Mouse (Mus musculus): Measurements from ENCODE around the gene Kctd5. TPM values are rescaled to one million over a fixed set of nuclear protein-coding genes. Genes with fewer than 3 reads are reported as not detected.
"Not testable (repeated sequence)": the region's sequence is repeated elsewhere in the genome, so short reads cannot be mapped to it uniquely, and the experiment has no call there.

Kctd5 gene
- polyA plus RNA-seq (2012; rRNA removed): 83.5 and 85.7 TPM in 2 replicates

DNA sequence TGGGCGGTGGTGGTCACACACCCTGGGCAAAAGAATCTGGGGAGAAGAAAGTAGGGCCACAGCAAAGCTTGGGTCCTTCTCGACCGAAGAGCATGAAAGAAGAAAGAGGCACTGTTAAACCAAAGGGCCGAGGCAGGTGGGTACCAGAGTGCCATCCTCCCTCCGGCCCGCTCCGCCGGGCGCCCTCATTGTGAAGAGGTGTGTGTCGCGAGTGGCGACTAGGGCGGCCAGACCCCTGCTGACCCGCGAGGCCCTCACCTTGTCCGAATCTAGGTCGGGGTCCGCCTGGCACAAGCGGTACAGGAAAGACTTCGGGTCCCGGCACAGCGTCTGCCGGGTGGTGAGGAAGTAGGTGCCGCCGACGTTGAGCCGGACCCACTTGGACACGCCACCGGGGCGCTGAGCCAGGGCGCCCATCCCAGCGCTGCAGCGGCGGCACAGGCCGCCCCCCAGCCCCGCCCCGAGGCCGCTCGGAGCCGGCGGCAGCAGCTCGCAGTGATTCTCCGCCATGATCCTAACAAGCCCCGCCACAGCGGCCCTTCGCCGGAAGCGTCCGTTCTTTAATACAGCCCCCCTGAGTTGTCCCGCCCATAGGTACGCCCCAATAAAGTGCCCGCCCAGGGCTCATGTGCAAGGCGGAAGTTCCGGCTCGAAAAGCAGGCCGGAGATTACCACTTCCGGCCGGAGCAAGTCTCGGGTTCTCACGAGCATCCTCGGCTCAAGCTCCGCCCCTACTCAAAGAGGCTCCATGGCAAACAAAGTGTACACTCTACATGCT, at the start of gene Kctd5:
Gene Kctd5 (minus strand): TSS at position 567 of the 778 bp plus-strand sequence.
- under 1% methylated on average over 62 of the region's 62 CpGs for WGBS
- peak; percentile 83 for DNase-seq (ENCODE audit: low read depth, low spot score)

DNA sequence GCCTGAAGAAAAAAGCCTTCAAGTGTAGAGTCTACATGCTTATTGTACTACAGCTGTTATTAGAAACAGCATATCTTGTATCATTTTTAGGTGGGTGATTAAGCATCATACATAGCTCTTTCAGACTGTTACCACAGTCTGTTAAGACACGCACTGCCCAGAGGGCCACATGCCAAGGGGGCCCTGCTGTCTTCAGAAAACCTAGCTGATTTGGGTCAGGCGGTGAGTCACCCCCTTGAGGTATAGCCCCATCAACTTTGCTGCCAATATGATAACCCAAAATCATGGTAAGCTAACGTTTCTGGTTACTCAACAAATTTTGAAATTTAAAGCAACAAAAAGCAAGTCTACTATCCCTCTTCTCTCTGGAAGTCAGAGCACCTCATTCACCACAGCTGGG, 46.2 kb upstream of the Kctd5 start:
- no peak for DNase-seq (ENCODE audit: low read depth, low spot score)
- WGBS: 72% methylated on average over 3 of the region's 3 CpGs

DNA sequence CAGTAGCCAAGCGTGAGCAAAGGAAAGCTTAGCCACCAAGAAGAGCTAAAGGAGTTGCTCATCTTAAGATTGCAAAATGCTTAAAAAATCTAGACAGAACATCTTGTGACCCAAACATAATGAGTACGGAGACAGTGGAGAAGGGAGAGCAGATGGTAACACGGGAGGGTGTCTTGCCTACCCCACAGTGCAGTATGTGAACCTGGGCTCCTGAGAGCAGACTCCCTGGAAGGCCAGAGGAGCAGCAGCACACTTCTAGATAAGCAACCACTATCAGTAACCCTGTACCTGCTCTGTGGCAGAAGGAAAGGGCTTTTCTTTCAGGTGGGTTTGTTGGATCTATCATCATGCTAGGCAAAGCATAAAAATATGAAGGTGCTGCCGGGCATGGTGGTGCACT, 39.7 kb upstream of the Kctd5 start:
- DNase-seq (ENCODE audit: low read depth, low spot score): no peak
- 79% methylated on average over 4 of the region's 4 CpGs for WGBS

DNA sequence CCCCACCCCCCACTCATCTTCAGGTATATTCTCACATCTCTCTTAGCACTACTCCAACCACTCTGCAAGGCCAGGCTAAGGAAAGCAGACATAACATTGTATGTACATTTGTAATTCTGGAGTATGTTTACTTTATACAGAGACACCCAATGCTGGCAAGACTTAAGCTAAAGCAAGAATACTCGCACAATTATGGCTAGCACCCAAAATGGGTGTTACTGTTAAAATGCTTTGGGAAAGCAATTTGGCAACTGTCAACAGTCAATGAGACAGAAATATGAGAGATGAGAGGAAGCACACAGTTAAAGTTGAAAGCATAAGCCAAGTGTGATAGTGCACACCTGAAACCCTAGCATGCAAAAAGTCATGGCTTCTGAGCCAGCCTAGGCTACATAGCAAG, 38.0 kb upstream of the Kctd5 start:
- DNase-seq (ENCODE audit: low read depth, low spot score): no peak
- WGBS: 24% methylated on average over 1 of the region's 1 CpGs

DNA sequence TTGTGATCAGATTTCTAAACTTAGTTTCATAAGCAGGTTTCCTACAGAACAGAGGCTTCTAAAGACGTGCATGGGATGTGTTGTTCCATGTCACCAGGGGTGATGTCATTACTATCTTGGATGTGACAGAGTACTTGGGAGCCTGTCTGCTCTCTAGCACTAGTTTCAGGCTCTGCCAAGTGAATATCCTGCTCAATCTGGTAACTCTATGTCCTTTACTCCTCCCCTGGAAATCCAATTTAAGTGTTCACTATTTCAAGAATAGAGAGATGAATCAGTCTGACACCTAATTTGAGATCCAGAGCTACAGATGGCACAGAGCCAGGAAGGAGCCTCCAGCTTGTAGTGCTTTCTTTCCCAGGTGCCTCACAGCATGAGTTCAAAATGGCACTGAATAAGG, 35.6 kb upstream of the Kctd5 start:
- no peak for DNase-seq (ENCODE audit: low read depth, low spot score)
- WGBS: 68% methylated on average over 1 of the region's 1 CpGs

DNA sequence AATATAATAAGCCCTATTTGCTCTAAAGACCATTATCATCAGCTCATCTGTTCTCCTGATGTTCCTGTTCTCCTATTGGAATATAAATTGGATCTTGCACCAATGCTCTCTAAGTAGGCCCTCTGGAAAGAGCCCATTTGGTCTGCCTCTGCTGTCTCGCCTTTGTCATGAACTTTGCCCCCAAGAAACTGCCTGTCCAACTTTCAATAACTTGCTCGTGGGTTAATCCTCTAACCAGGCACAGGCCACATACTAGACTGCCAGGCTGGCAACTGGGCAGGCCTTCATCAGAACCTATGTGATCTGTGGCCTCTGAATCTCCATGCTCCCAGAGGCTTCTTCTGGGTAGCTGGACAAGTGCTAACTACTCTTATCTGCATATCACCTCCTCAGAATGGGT, 31.8 kb upstream of the Kctd5 start:
- no peak for DNase-seq (ENCODE audit: low read depth, low spot score)
- WGBS: 61% methylated on average over 2 of the region's 2 CpGs

DNA sequence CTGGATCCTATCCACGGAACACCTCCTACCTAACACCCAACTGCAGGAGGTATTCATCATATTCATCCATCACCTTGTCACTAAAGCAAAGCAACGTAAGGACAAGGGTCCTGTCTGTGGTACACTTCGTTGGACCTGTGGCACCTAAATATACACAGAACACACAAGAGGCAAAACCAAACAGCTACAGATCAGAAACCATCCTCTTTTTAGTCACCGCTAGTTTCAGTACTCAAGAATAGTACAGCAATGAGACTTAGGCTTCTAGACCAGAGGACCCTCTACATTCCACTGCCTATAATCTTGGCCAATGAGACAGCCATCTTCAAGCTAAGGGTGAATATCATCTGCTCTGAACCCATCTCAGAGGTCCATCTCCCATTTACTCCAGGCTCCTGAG, 25.1 kb upstream of the Kctd5 start:
- no peak for DNase-seq (ENCODE audit: low read depth, low spot score)
- 97% methylated on average over 4 of the region's 4 CpGs for WGBS

DNA sequence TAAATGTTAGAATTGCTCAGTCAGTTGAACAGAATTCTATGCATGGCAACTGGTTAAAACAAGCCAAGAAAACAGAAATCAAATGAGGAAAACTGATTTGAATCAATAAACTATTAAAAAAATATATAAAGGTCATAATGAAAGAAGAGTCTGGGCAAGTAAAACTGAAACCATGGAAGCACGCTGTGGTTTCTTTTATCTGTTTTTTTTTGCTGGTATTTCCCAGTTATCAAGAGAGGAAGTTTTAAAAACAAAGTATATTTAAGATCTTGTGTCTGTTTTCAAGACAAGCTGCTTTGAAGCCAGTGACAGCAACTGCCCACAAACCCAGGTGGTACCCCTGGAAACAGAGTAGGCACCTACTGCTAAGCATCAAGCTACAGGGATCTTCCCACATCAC, 17.3 kb upstream of the Kctd5 start:
- WGBS: 93% methylated on average over 1 of the region's 1 CpGs
- no peak for DNase-seq (ENCODE audit: low read depth, low spot score)

DNA sequence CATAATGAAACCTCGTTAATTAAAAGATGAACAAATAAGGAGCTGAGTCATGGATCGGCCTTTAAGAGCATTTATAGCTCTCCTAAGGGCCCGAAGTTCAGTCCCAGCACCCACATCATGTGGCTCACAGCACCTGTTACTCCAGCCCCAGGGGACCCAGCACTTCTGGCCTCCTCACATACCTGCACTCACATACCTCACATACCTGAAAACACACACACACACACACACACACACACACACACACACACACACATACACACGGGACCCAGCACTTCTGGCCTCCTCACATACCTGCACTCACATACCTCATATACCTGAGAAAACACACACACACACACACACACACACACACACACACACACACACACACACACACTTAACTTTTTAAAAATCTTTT, 13.1 kb upstream of the Kctd5 start:
- DNase-seq (ENCODE audit: low read depth, low spot score): not testable (repeated sequence)
- WGBS: 56% methylated on average over 4 of the region's 4 CpGs

DNA sequence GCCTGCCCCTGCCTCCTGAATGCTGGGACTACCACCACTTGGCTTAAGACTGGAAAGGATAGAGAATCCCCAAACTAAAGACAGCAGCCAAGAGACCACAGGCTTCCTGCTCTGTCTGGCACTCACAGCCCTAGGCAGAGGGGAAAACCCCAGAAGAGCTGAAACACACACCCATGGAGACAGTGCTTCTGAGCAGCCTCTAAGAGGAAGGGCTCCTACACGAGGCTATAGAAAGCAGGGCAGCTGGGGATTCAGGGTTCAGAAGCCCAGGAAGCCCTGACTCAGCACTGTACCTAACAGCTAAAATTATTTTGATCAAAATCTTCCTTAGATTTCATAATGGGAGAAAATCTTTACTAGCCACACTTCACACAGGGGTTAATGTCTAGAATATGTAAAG, 11.3 kb upstream of the Kctd5 start:
- 40% methylated on average over 1 of the region's 1 CpGs for WGBS

DNA sequence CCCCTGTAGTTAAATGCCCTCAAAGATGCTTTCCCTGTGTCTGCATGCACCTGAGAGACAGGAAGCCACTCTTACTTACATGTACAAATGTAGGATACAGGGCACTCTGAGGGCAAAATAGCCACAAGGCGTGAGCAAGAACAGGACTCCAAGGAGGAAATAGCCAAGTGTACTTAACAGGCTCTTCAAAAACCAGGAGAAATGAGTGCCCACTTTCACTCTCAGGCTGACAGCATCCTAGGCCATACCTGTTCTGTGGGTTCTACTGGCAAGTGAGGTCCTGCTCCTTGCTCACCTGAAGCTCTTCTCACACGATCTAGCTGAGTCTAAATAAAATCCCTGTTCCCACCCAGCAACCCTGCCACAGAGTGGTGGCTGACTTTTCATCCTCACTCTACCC, 3.8 kb upstream of the Kctd5 start:
- 86% methylated on average over 2 of the region's 2 CpGs for WGBS
- DNase-seq (ENCODE audit: low read depth, low spot score): no peak

More for the DNA sequence above, 11.3 kb upstream of the Kctd5 start:
- no peak for DNase-seq (ENCODE audit: low read depth, low spot score)

DNA sequence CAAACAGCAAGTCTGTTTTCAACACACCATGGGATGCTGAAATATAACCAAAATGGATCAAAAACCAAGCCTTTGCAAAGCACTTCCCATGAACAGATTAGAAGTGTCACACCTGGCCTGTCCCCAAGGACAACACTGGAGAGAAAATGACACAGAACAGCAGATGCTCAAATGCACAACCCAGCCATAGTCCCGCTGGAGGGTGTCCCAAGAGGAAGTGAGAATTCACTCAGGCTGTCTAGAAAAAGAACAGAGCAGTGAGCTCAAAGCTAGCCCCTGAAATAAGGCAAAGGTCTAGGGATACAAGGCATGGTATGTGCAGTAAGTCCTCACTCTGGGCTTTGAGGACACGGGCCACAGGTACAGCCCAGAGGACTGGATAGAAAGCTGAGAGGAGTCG, 3.8 kb downstream of the Kctd5 start:
- WGBS: 60% methylated on average over 3 of the region's 3 CpGs

DNA sequence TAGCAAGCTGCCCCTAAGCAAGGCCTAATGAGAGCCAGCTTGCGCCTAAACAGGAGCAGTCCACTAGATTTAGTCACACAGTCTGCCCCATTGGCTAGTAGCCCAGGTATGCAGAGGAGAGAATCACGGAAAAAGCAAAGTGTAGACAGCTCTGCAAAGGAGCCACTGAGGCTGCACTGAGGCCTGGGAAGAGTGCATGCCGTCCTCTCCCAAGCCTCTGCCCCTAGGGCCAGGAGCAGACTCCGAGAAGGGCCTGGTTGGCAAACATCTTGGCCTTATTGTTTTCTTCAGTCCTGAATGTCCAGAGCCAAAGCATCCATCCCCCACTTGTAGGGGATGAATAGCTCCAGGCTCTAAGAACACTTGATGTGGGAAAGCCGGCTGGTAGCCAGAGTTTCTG, 5.0 kb downstream of the Kctd5 start:
- no peak for DNase-seq (ENCODE audit: low read depth, low spot score)
- 69% methylated on average over 5 of the region's 5 CpGs for WGBS

More for the DNA sequence above, 3.8 kb downstream of the Kctd5 start:
- DNase-seq (ENCODE audit: low read depth, low spot score): no peak

DNA sequence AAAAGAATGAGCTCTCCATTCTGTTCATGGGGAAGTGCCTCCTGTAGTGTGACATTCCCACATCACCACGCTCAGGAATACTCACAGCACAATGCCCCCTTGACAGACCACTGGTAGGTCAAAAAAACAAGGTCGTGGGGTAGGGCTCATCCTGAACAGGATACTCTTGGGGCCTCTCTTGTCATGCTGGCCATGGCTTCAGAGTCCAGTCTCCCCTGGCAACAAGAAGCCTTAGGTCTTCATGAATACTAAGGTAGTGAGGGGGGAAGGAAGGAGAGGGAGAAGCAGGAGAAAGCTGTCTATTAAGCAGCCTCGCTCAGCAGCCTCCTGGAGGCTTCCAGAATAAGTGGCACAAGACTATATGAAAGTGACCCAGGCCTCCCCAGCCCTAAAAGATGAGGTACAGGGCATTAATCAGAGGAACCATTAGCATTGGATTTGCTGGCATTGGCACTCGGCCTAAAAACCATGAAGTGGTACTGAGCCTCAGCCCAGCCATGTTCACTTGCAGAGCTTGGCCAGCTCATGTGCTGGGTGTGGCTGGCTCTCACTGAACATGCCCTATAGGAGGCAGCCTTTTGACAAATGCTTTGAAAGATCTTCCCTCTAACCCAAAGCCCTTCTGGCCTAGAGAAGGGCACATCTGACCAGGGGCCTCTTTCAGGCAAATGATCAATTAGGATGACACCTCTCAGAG, 10.7 kb downstream of the Kctd5 start:
- DNase-seq (ENCODE audit: low read depth, low spot score): no peak
- 84% methylated on average over 4 of the region's 4 CpGs for WGBS

DNA sequence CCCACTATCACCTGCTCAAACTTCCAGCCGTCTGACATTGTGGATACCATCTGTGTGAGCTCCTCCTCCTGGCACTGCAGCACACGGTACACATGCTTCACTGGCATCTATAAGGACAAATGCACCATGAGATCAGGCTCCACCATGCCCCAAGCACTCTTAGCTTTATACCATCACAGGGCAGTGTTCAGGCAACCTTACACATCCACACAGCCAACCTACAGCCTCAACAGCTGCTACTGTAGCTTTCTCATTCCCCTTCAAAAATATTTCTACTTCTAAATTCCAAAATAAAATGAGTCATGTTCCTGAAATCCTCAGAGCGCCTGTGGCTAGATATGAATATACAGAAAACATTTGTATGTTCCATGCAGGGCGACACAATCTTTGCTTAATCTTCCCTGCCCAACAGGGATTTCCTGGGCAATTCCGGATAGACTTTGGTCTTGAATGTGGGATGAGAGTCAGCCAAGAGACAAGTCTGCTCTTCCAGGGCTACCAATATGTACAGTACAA, 15.5 kb downstream of the Kctd5 start:
- 87% methylated on average over 5 of the region's 5 CpGs for WGBS
- no peak for DNase-seq (ENCODE audit: low read depth, low spot score)

DNA sequence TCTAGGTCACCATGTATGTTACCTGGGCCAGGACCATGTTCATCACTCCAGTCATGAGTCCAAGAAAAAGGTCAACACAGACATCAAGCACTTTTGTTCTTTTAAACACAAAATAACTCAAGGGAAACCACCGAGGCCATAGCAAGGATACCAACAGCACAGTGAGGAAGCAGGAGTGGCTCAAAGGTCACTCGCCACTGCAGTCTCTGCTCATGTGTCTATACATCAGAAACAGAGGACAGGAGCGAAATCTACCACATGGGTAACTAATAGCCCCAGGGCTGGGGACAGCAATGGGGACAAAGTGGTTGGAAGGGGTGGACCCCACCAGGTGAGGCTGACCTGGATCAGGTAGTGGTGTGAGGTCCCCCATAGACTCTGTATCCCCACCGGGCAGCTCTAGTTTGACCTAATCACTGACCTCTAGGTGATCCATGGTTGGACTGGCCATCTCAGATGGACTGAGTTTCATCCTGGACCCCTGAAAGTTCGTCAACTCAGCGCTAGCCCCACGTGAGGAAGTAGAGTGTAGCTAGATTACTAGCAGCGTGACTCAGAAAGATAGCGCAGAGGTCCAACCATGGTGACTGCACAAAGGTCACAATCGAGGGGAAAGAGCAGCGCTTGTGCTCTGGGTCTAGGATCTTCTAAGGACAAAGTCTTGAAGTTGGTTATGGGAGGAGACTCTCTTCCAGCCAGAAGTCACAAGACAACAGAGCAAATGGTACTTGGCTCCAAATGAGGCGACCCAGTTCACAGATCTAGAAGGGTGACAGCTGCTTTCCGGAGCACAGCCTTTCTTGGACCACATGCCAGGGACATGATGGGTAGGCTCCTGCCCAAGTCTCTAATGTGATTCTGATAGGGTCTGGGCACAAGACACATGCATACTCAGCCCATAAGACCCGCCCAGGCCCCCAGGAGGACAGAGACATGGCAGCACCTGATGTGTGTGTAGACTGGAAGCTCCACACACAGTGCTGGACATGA, 16.4 kb downstream of the Kctd5 start:
- 87% methylated on average over 14 of the region's 14 CpGs for WGBS

DNA sequence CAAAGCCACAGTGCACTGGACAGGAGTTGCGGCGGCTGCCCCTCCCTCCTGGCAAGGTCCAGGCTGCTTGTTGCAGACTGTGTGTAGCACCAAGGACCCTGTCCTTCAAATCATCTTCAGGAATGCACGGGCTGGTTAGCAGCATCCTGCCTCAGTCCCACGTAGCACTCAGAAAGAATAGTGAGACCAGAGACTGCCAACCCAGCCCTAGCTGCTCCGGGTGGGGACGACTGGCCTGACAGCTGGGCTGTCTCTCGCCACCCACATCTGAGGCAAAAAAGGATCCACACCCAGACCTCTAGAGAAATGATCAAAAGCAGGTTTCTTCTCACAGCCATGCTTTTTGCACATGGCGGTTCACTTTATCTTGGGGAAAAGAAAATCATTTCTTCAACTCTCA, 24.3 kb downstream of the Kctd5 start:
- 80% methylated on average over 8 of the region's 8 CpGs for WGBS
- no peak for DNase-seq (ENCODE audit: low read depth, low spot score)

More for the DNA sequence above, 16.4 kb downstream of the Kctd5 start:
- no peak for DNase-seq (ENCODE audit: low read depth, low spot score)

DNA sequence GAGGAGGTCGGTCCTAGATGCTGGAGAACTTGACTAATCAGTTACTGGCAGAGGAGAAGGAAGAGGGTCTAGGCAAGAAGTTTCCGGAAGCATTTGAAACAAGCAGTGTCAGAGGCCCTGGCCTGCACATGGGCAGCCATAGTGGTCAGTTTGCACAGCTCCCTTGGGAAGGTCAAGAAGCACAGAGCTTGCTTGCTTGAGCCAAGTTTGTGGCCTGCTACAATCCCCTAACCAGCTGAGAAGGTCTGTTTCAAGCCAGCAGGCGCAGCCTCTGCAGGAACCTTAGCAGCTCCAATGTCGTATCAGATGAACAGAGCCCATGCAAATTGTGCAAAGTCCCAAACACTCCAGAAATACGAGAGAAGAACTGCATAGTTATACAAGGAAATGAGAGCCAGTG, 25.2 kb downstream of the Kctd5 start:
- 44% methylated on average over 5 of the region's 5 CpGs for WGBS
- DNase-seq (ENCODE audit: low read depth, low spot score): no peak

DNA sequence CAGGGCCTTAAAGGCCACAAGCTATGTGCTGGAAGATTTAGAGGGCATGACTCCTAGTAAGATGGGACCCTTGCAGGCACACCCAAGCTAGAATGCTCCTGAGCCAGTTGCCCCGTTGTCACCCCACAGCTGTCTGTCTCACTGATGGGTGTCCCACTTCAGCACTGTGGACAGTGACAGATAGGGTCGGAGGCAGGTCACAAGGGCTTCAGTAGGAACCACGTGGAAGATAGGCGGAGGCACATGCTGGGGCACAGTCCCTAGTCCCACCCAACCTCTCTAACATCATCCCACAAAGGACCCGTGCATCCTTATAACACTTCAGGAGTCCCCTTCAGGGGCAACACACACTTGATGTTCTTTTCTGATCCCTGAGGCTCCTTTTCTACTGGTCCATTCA, 27.3 kb downstream of the Kctd5 start:
- no peak for DNase-seq (ENCODE audit: low read depth, low spot score)
- 31% methylated on average over 5 of the region's 5 CpGs for WGBS

DNA sequence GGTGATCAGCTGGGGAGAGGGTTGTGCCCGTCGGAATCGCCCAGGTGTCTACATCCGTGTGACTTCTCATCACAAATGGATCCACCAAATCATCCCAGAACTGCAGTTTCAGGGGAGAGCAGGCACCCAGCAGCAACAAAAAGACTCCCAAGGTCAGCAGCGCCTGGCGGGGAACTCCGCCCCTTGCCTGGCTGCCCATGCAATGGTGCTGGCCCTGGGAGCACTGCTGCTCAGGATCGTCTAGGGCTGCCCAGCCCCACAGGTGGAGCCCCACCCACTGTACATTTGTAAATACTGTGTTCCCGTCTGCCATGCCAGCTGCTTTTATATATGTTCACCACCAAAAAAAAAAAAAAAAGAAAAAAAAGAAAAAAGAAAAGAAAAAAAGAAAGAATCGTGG, 27.7 kb downstream of the Kctd5 start:
- no peak for DNase-seq (ENCODE audit: low read depth, low spot score)
- 41% methylated on average over 10 of the region's 10 CpGs for WGBS

All from large intestine, adult 2 months (tissue).